Mouse (Mus musculus): Measurements from ENCODE around the gene Zbtb38. TPM values are rescaled to one million over a fixed set of nuclear protein-coding genes. Genes with fewer than 3 reads are reported as not detected.

The Zbtb38 gene
- polyA plus RNA-seq, 1 experiment from 2014 or later = 21.0 TPM

GRCm38 (mm10) chr9:96675763-96676640, 76.6 kb downstream of the Zbtb38 start:
- no peak overlapping the region for H3K4me2 ChIP-seq (ENCODE audit: low read length)
- H3K27me3 ChIP-seq (replicated peaks; ENCODE audit: control insufficient read depth, insufficient read depth, low read length) = no peaks in the 10 kb centered on the region
- 0 out of 2 replicates have a peak, but pooled peaks cover 5% of the 10 kb centered on the region for H3K4me1 ChIP-seq (replicated peaks; ENCODE audit: control insufficient read depth, insufficient read depth, low read length)
- DNase-seq (ENCODE audit: low spot score) (peak; percentile 32), ATAC-seq (replicated peaks; ENCODE audit: low FRiP score, low TSS enrichment, low read depth) (no peak)
- H3K36me3 ChIP-seq (ENCODE audit: control insufficient read depth, insufficient read depth, low read length) = no peaks in the 10 kb centered on the region
- H3K27ac ChIP-seq (ENCODE audit: low read depth) = no peak overlapping the region
- WGBS = 87% methylated on average over 8 of the region's 8 CpGs
- H3K4me3 ChIP-seq (ENCODE audit: low read depth, low read length) = no peak overlapping the region
- no peak overlapping the region for H3K9ac ChIP-seq (ENCODE audit: low read length)
- no peaks in the 10 kb centered on the region for H3K9me3 ChIP-seq (ENCODE audit: control insufficient read depth, low read length)

- WGBS = 29% methylated on average over 5 of the region's 5 CpGs
Measured at GRCm38 (mm10) chr9:96675071-96675762, 77.4 kb downstream of the Zbtb38 start.

GRCm38 (mm10) chr9:96674301-96674700, 78.3 kb downstream of the Zbtb38 start:
- no peak overlapping the region for H3K4me3 ChIP-seq (ENCODE audit: low read depth, low read length)
- ATAC-seq (replicated peaks; ENCODE audit: low FRiP score, low TSS enrichment, low read depth) (no peak), DNase-seq (ENCODE audit: low spot score) (peak; percentile 42)
- H3K4me1 ChIP-seq (replicated peaks; ENCODE audit: control insufficient read depth, insufficient read depth, low read length) = 0 out of 2 replicates have a peak, but pooled peaks cover 5% of the 10 kb centered on the region
- 91% methylated on average over 8 of the region's 8 CpGs for WGBS
- no peaks in the 10 kb centered on the region for H3K27me3 ChIP-seq (replicated peaks; ENCODE audit: control insufficient read depth, insufficient read depth, low read length)
- no peaks in the 10 kb centered on the region for H3K9me3 ChIP-seq (ENCODE audit: control insufficient read depth, low read length)
- H3K9ac ChIP-seq (ENCODE audit: low read length) = no peak overlapping the region
- H3K36me3 ChIP-seq (ENCODE audit: control insufficient read depth, insufficient read depth, low read length) = no peaks in the 10 kb centered on the region
- no peak overlapping the region for H3K27ac ChIP-seq (ENCODE audit: low read depth)
- no peak overlapping the region for H3K4me2 ChIP-seq (ENCODE audit: low read length)

More at GRCm38 (mm10) chr9:96675071-96675762, 77.4 kb downstream of the Zbtb38 start:
- H3K4me3 ChIP-seq (ENCODE audit: low read depth, low read length) = no peak overlapping the region
- H3K9ac ChIP-seq (ENCODE audit: low read length) = no peak overlapping the region
- H3K9me3 ChIP-seq (ENCODE audit: control insufficient read depth, low read length) = no peaks in the 10 kb centered on the region
- ATAC-seq (replicated peaks; ENCODE audit: low FRiP score, low TSS enrichment, low read depth) (peak; percentile 54), DNase-seq (ENCODE audit: low spot score) (peak; percentile 51)
- no peaks in the 10 kb centered on the region for H3K27me3 ChIP-seq (replicated peaks; ENCODE audit: control insufficient read depth, insufficient read depth, low read length)
- no peak overlapping the region for H3K4me2 ChIP-seq (ENCODE audit: low read length)
- no peaks in the 10 kb centered on the region for H3K36me3 ChIP-seq (ENCODE audit: control insufficient read depth, insufficient read depth, low read length)
- no peak overlapping the region for H3K27ac ChIP-seq (ENCODE audit: low read depth)
- H3K4me1 ChIP-seq (replicated peaks; ENCODE audit: control insufficient read depth, insufficient read depth, low read length) = 0 out of 2 replicates have a peak, but pooled peaks cover 5% of the 10 kb centered on the region

- Histone ChIP-seq H3K9ac (ENCODE audit: low read length) (no peak overlapping the region), H3K9me3 (ENCODE audit: control insufficient read depth, low read length) (no peaks in the 10 kb centered on the region), H3K36me3 (ENCODE audit: control insufficient read depth, insufficient read depth, low read length) (no peaks in the 10 kb centered on the region), H3K27me3 (replicated peaks; ENCODE audit: control insufficient read depth, insufficient read depth, low read length) (no peaks in the 10 kb centered on the region), H3K27ac (ENCODE audit: low read depth) (no peak overlapping the region), H3K4me2 (ENCODE audit: low read length) (no peak overlapping the region), H3K4me1 (replicated peaks; ENCODE audit: control insufficient read depth, insufficient read depth, low read length) (0 out of 2 replicates have a peak, but pooled peaks cover 5% of the 10 kb centered on the region), H3K4me3 (ENCODE audit: low read depth, low read length) (no peak overlapping the region)
- 83% methylated on average over 2 of the region's 2 CpGs for WGBS
- ATAC-seq (replicated peaks; ENCODE audit: low FRiP score, low TSS enrichment, low read depth) (no peak), DNase-seq (ENCODE audit: low spot score) (peak; percentile 45)
Measured at GRCm38 (mm10) chr9:96672466-96672865, 80.2 kb downstream of the Zbtb38 start.

DNA sequence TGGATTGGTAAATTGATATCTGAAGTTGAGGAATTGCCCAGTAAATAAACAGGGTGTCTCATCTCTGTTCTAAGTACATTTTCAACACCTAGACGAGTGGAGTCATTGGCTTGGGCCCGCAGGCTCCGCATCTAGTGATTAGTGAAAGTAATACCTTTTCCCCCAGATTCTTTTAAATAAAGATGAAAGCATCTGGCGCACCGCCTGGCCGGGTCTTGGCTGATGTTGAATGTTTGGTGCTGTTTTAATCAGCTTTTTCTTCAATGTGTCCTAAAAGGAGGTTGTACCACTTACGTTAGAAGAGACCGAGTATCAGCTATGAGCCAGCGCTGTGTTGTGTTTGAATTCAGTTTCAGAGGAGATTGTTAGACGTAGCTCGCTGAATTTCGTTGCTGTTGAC, 81.4 kb downstream of the Zbtb38 start:
- no peak for ATAC-seq (replicated peaks; ENCODE audit: low FRiP score, low TSS enrichment, low read depth)
- Histone ChIP-seq H3K27ac (ENCODE audit: low read depth) (no peak overlapping the region), H3K4me1 (replicated peaks; ENCODE audit: control insufficient read depth, insufficient read depth, low read length) (0 out of 2 replicates have a peak, but pooled peaks cover 5% of the 10 kb centered on the region), H3K4me3 (ENCODE audit: low read depth, low read length) (no peak overlapping the region), H3K9me3 (ENCODE audit: control insufficient read depth, low read length) (no peaks in the 10 kb centered on the region), H3K9ac (ENCODE audit: low read length) (no peak overlapping the region), H3K4me2 (ENCODE audit: low read length) (no peak overlapping the region), H3K36me3 (ENCODE audit: control insufficient read depth, insufficient read depth, low read length) (no peaks in the 10 kb centered on the region), H3K27me3 (replicated peaks; ENCODE audit: control insufficient read depth, insufficient read depth, low read length) (no peaks in the 10 kb centered on the region)
- peak; percentile 48 for DNase-seq (ENCODE audit: low spot score)
- WGBS = 93% methylated on average over 12 of the region's 12 CpGs

- WGBS = 1% methylated on average over 15 of the region's 15 CpGs
- peak; percentile 99 for ATAC-seq (replicated peaks; ENCODE audit: low FRiP score, low TSS enrichment, low read depth)
- H3K36me3 ChIP-seq (ENCODE audit: control insufficient read depth, insufficient read depth, low read length) = no peaks in the 10 kb centered on the region
- H3K4me3 ChIP-seq (ENCODE audit: low read depth, low read length) = peak overlapping the region; percentile 29
- H3K4me2 ChIP-seq (ENCODE audit: low read length) = peak overlapping the region; percentile 51
- no peaks in the 10 kb centered on the region for H3K4me1 ChIP-seq (replicated peaks; ENCODE audit: control insufficient read depth, insufficient read depth, low read length)
- peak; percentile 93 for DNase-seq (ENCODE audit: low spot score)
- H3K9me3 ChIP-seq (ENCODE audit: control insufficient read depth, low read length) = no peaks in the 10 kb centered on the region
- H3K9ac ChIP-seq (ENCODE audit: low read length) = peak overlapping the region; percentile 34; the same call in 1 of the 2 replicates
- 0 out of 2 replicates have a peak overlapping the region, but pooled peaks have one; percentile 36 for H3K27ac ChIP-seq (ENCODE audit: low read depth)
- no peaks in the 10 kb centered on the region for H3K27me3 ChIP-seq (replicated peaks; ENCODE audit: control insufficient read depth, insufficient read depth, low read length)
Measured at GRCm38 (mm10) chr9:96669877-96670276, 82.8 kb downstream of the Zbtb38 start.

- H3K27me3 ChIP-seq (replicated peaks; ENCODE audit: control insufficient read depth, insufficient read depth, low read length) = no peaks in the 10 kb centered on the region
- H3K27ac ChIP-seq (ENCODE audit: low read depth) = no peak overlapping the region
- no peak overlapping the region for H3K9ac ChIP-seq (ENCODE audit: low read length)
- no peak overlapping the region for H3K4me2 ChIP-seq (ENCODE audit: low read length)
- DNase-seq (ENCODE audit: low spot score) (peak; percentile 74), ATAC-seq (replicated peaks; ENCODE audit: low FRiP score, low TSS enrichment, low read depth) (peak; percentile 57; the same call in 1 of the 2 replicates)
- no peaks in the 10 kb centered on the region for H3K36me3 ChIP-seq (ENCODE audit: control insufficient read depth, insufficient read depth, low read length)
- H3K4me1 ChIP-seq (replicated peaks; ENCODE audit: control insufficient read depth, insufficient read depth, low read length) = no peaks in the 10 kb centered on the region
- 48% methylated on average over 5 of the region's 5 CpGs for WGBS
- no peak overlapping the region for H3K4me3 ChIP-seq (ENCODE audit: low read depth, low read length)
- no peaks in the 10 kb centered on the region for H3K9me3 ChIP-seq (ENCODE audit: control insufficient read depth, low read length)
Measured at GRCm38 (mm10) chr9:96668628-96669027, 84.0 kb downstream of the Zbtb38 start.

DNA sequence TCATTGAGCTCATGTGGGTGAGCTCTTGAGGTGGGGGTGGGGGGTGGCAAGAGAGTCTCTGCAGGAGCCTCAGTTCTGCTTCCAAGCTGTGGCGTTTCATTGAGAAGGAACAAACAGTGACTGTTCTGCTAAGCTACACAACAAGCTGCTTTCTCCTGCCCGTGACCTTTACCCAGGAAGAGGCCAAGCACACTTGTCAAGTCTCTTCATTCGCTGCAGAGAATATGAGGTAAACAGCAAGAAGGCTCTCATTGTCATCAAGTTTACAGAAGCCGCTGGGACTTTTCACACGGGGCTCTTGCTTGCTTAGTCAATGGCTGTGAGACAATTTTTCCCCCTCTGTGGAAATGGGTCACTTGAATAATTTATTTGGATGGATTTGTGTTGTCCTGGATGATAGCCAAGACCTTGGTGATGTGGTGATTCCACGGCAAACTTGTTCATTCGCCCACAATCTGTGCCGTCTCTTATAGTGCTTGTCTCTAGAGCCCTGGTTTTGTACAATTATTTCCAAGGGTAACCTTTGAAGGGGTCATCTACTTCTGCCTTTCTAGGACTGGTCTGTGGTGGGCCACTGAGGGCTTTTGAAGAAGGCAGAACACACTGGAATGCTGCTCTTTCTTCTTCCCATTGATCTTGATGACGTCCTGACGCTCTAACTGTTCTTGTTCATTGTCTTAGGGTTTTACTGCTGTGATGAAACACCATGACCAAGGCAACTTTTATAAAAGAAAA, 92.0 kb downstream of the Zbtb38 start:
- Histone ChIP-seq H3K4me1 (replicated peaks; ENCODE audit: control insufficient read depth, insufficient read depth, low read length) (no peaks in the 10 kb centered on the region), H3K4me2 (ENCODE audit: low read length) (no peak overlapping the region), H3K4me3 (ENCODE audit: low read depth, low read length) (no peak overlapping the region), H3K9ac (ENCODE audit: low read length) (no peak overlapping the region), H3K9me3 (ENCODE audit: control insufficient read depth, low read length) (no peaks in the 10 kb centered on the region), H3K36me3 (ENCODE audit: control insufficient read depth, insufficient read depth, low read length) (no peaks in the 10 kb centered on the region), H3K27me3 (replicated peaks; ENCODE audit: control insufficient read depth, insufficient read depth, low read length) (no peaks in the 10 kb centered on the region), H3K27ac (ENCODE audit: low read depth) (no peak overlapping the region)
- WGBS = 71% methylated on average over 10 of the region's 10 CpGs
- DNase-seq (ENCODE audit: low spot score) = no peak
- ATAC-seq (replicated peaks; ENCODE audit: low FRiP score, low TSS enrichment, low read depth) = no peak
